Mouse (Mus musculus) small intestine, adult 2 months (tissue): Measurements from ENCODE around the gene Cd69.

Source experiments
- CTCF ChIP-seq: fragments of 200-500 bp; IDR thresholded peaks from 2 replicates; pipeline ENCODE4 v1.5.1; 2012; ENCODE audit warnings: low read depth, mild to moderate bottlenecking, control low read depth, inconsistent platforms, low read length, moderate library complexity, mixed read lengths; ENCODE audit not compliant: insufficient replicate concordance, insufficient read length; ENCODE audit errors: extremely low read depth
- POLR2A ChIP-seq: fragments of 200-500 bp; IDR thresholded peaks from 2 replicates; pipeline ENCODE4 v1.6.1; 2012; ENCODE audit warnings: low read depth, mild to moderate bottlenecking, control low read depth, inconsistent platforms, low read length, moderate library complexity

GRCm38 (mm10) chr6:129238275-129239038 lies 36.8 kb downstream of the Cd69 start:
- peak; percentile 88; the same call in 1 of the 2 replicates for TF ChIP-seq POLR2A
- TF ChIP-seq CTCF: no peak
